14 mouse cellular contexts compared by ENCODE assay signal in the genomic region with DNA sequence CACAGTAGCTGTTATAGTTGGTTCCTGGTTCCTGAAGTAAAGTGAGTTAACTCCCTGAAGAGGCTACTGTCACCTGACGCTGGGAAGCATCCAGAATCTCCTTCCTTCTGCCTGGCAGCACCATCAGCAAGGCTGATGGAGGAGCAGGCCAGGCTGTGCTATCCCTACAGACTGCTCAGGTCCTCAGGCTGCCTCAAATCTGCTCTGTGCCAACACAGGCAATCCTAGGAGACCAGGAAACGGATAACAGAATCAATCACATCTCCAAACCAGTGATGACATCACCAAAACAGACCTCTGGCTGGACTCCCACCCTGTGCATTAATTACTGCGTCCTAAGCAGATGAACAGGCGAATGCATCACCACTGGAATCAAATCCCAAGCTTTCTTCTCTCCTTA. TPM values are rescaled to one million over a fixed set of nuclear protein-coding genes. Genes with fewer than 3 reads are reported as not detected.
A peak's percentile ranks its signal among the peaks of the same experiment; 100 is the strongest.
DNase-seq lines count a peak whose midpoint lies in the region; ATAC-seq lines count a peak whose summit lies in the region.
"Had no signal": no experiment of that assay in that cellular context is flagged by ENCODE, and none has a peak within 500 bp of the region (broad histone marks: within the 10 kb centered on the region; RNA-seq: fewer than 3 reads in every experiment).

No protein-coding gene starts in this region.

- H3K9me3 ChIP-seq in megakaryocyte, embryonic 14.5 days, result no peaks in the 10 kb centered on the region
- H3K9me3 ChIP-seq in heart, embryonic 16.5 days (replicated peaks; ENCODE audit: control insufficient read depth, low read length), result no peaks in the 10 kb centered on the region
- no peaks in the 10 kb centered on the region for H3K9me3 ChIP-seq in forebrain, embryonic 14.5 days (replicated peaks; ENCODE audit: control insufficient read depth, low read length)
- H3K9me3 ChIP-seq: midbrain, embryonic 12.5 days had no signal

- WGBS in heart, embryonic 16.5 days, result 36% methylated on average over 4 of the region's 4 CpGs
- 74% methylated on average over 4 of the region's 4 CpGs for WGBS in forebrain, embryonic 14.5 days

- peak overlapping the region; percentile 50 for H3K4me3 ChIP-seq in megakaryocyte, embryonic 14.5 days (replicated peaks)
- no peak overlapping the region for H3K4me3 ChIP-seq in heart, embryonic 16.5 days (ENCODE audit: low read length)
- H3K4me3 ChIP-seq in forebrain, embryonic 14.5 days (ENCODE audit: low read depth, low read length), result no peak overlapping the region
- H3K4me3 ChIP-seq: midbrain, embryonic 12.5 days had no signal

- H3K27ac ChIP-seq in heart, embryonic 16.5 days (ENCODE audit: low read length), result peak overlapping the region; percentile 60
- H3K27ac ChIP-seq in forebrain, embryonic 14.5 days (ENCODE audit: low read depth, low read length), result no peak overlapping the region
- H3K27ac ChIP-seq: midbrain, embryonic 12.5 days had no signal

- H3K36me3 ChIP-seq in megakaryocyte, embryonic 14.5 days (replicated peaks; ENCODE audit: low read length), result peaks cover 48% of the 10 kb centered on the region
- H3K36me3 ChIP-seq in heart, embryonic 16.5 days (ENCODE audit: control insufficient read depth, insufficient read depth), result no peaks in the 10 kb centered on the region
- peaks cover 11% of the 10 kb centered on the region; the same call in 1 of the 2 replicates for H3K36me3 ChIP-seq in forebrain, embryonic 14.5 days (ENCODE audit: control insufficient read depth, insufficient read depth, low read length)
- H3K36me3 ChIP-seq: midbrain, embryonic 12.5 days had no signal

- H3K9ac ChIP-seq in heart, embryonic 16.5 days (ENCODE audit: low read length), result peak overlapping the region; percentile 5; the same call in 1 of the 2 replicates
- H3K9ac ChIP-seq in forebrain, embryonic 14.5 days (ENCODE audit: low read length), result no peak overlapping the region
- H3K9ac ChIP-seq: midbrain, embryonic 12.5 days had no signal

- H3K4me2 ChIP-seq in heart, embryonic 16.5 days (ENCODE audit: low read depth, low read length), result peak overlapping the region; percentile 37
- H3K4me2 ChIP-seq in forebrain, embryonic 14.5 days (ENCODE audit: low read length), result no peak overlapping the region
- H3K4me2 ChIP-seq: midbrain, embryonic 12.5 days had no signal

- H3K4me1 ChIP-seq in megakaryocyte, embryonic 14.5 days, result peaks cover 51% of the 10 kb centered on the region
- peaks cover 35% of the 10 kb centered on the region for H3K4me1 ChIP-seq in heart, embryonic 16.5 days (ENCODE audit: control insufficient read depth, insufficient read depth, low read length)
- H3K4me1 ChIP-seq in forebrain, embryonic 14.5 days (ENCODE audit: control insufficient read depth, insufficient read depth, low read length), result peaks cover 6% of the 10 kb centered on the region

- ATAC-seq in megakaryocyte, adult 5-6 weeks (ENCODE audit: poor library complexity, severe bottlenecking), result no peak
- ATAC-seq in heart, embryonic 16.5 days (replicated peaks; ENCODE audit: extremely low read depth, insufficient read depth, low FRiP score), result no peak
- no peak for ATAC-seq in forebrain, embryonic 14.5 days
- ATAC-seq: hindbrain, embryonic 16.5 days had no signal

- DNase-seq in gastrocnemius, adult 8-10 months (ENCODE audit: low spot score in 2 of 2), result peak; percentile 50 to 54
- no peak for DNase-seq in gastrocnemius, postnatal 10 days
- DNase-seq in forebrain, embryonic 14.5 days (ENCODE audit: low spot score), result no peak
- no peak for DNase-seq in frontal cortex, postnatal 14 days (ENCODE audit: low spot score in 2 of 2)
- DNase-seq in retina, postnatal 1 day, result no peak
- DNase-seq: adrenal gland, adult 2 months; lung, adult 2 months; thymus, postnatal 25 days had no signal

- H3K27me3 ChIP-seq in megakaryocyte, embryonic 14.5 days (replicated peaks), result no peaks in the 10 kb centered on the region
- no peaks in the 10 kb centered on the region for H3K27me3 ChIP-seq in heart, embryonic 16.5 days (ENCODE audit: control insufficient read depth, insufficient read depth, low read length)
- no peaks in the 10 kb centered on the region for H3K27me3 ChIP-seq in forebrain, embryonic 14.5 days (replicated peaks; ENCODE audit: control insufficient read depth, insufficient read depth, low read length)
- H3K27me3 ChIP-seq: midbrain, embryonic 12.5 days had no signal

RNA-seq across cellular contexts. Expression of gene Rab7, which starts 3.8 kb away (rescaled TPM):
- total RNA-seq in gastrocnemius, adult 8-10 months (2022), result 100 to 1,000 TPM; 288 to 464 (median 323) TPM
- total RNA-seq in gastrocnemius, postnatal 10 days (2021), result 100 to 1,000 TPM; 186 to 187 TPM
- 13.2 and 85.0 TPM in 2 replicates for polyA plus RNA-seq in megakaryocyte, embryonic 14.5 days (2012; ENCODE audit: insufficient read depth, low replicate concordance)
- total RNA-seq in megakaryocyte, adult 5-6 weeks (2015), result 429 and 450 TPM in 2 replicates
- 132 and 169 TPM in 2 replicates for total RNA-seq in megakaryocyte, adult 5-6 weeks (2017)
- 225 and 256 TPM in 2 replicates for polyA plus RNA-seq in heart, embryonic 16.5 days (2015; fragmentation: Nextera tagmentation; extraction: Ambion mirVana)
- 342 and 365 TPM in 2 replicates for polyA plus RNA-seq in forebrain, embryonic 14.5 days (2014; fragmentation: Nextera tagmentation; extraction: Ambion mirVana)

RNA-seq across cellular contexts. Expression of gene Rpn1, which starts 43.1 kb away (rescaled TPM):
- total RNA-seq in gastrocnemius, adult 8-10 months (2022), result 100 to 1,000 TPM in 1 of 4 experiments, 10 to 100 TPM in 3; 67.2 to 101 (median 85.6) TPM
- total RNA-seq in gastrocnemius, postnatal 10 days (2021), result 10 to 100 TPM; 77.3 to 95.7 TPM
- 32.8 and 59.1 TPM in 2 replicates for polyA plus RNA-seq in megakaryocyte, embryonic 14.5 days (2012; ENCODE audit: insufficient read depth, low replicate concordance)
- total RNA-seq in megakaryocyte, adult 5-6 weeks (2015), result 56.6 and 67.2 TPM in 2 replicates
- 130 and 142 TPM in 2 replicates for total RNA-seq in megakaryocyte, adult 5-6 weeks (2017)
- 182 and 197 TPM in 2 replicates for polyA plus RNA-seq in heart, embryonic 16.5 days (2015; fragmentation: Nextera tagmentation; extraction: Ambion mirVana)
- polyA plus RNA-seq in forebrain, embryonic 14.5 days (2014; fragmentation: Nextera tagmentation; extraction: Ambion mirVana), result 279 and 283 TPM in 2 replicates

RNA-seq across cellular contexts. Expression of gene H1fx, which starts 59.8 kb away (rescaled TPM):
- total RNA-seq in gastrocnemius, adult 8-10 months (2022), result 1 to 10 TPM in 2 of 4 experiments, under 1 TPM in 1, not detected in 1; 0.34 to 1.9 (median 1.3) TPM
- total RNA-seq in gastrocnemius, postnatal 10 days (2021), result 10 to 100 TPM; 14.7 to 15.7 TPM
- polyA plus RNA-seq in megakaryocyte, embryonic 14.5 days (2012; ENCODE audit: insufficient read depth, low replicate concordance), result 13.7 and 33.8 TPM in 2 replicates
- total RNA-seq in megakaryocyte, adult 5-6 weeks (2015), result 0.11 and 0.14 TPM in 2 replicates
- total RNA-seq in megakaryocyte, adult 5-6 weeks (2017), result not detected in 2 replicates
- 4.2 and 5.2 TPM in 2 replicates for polyA plus RNA-seq in heart, embryonic 16.5 days (2015; fragmentation: Nextera tagmentation; extraction: Ambion mirVana)
- 20.5 and 27.0 TPM in 2 replicates for polyA plus RNA-seq in forebrain, embryonic 14.5 days (2014; fragmentation: Nextera tagmentation; extraction: Ambion mirVana)
- total RNA-seq: neutrophil, adult 5-6 weeks had no signal

Comparison
In these comparisons a context has a peak if more than half of its experiments do, and no peak if none do; other contexts are left out.
1. DNase-seq: peak in gastrocnemius, adult 8-10 months (2 of 2); none in gastrocnemius, postnatal 10 days (single experiment), forebrain, embryonic 14.5 days (single experiment), frontal cortex, postnatal 14 days (0 of 2) and retina, postnatal 1 day (single experiment).
2. RNA of gene H1fx, which starts 59.8 kb away (total RNA-seq): 14.7 to 15.7 TPM in gastrocnemius, postnatal 10 days; 0.34 to 1.9 TPM in gastrocnemius, adult 8-10 months and 0.11 to 0.14 TPM in megakaryocyte, adult 5-6 weeks; every median in the first group is over 4 times any median in the second.